Mouse (Mus musculus): ENCODE measurements around the gene Raph1. TPM values are rescaled to one million over a fixed set of nuclear protein-coding genes. Genes with fewer than 3 reads are reported as not detected.

Gene Raph1
- polyA plus RNA-seq, 1 experiment from 2014 or later, result 27.6 TPM

Small RNA genes within 50 kb of the gene (microRNA-seq; reads per million reads assigned to microRNA genes)
- gene Gm23762, result not detected

Other genes with a start within 250 kb of the Raph1 start
- gene Cyp20a1, start 223.8 kb downstream of the Raph1 start, polyA plus RNA-seq (2015; fragmentation: Nextera tagmentation; extraction: Ambion mirVana), result 19.4 and 24.7 TPM in 2 replicates
- gene Abi2, start 157.5 kb downstream of the Raph1 start, polyA plus RNA-seq (2015; fragmentation: Nextera tagmentation; extraction: Ambion mirVana), result 23.4 and 27.3 TPM in 2 replicates
- 0.13 and 0.14 TPM in 2 replicates for gene Cd28, start 149.7 kb upstream of the Raph1 start, polyA plus RNA-seq (2015; fragmentation: Nextera tagmentation; extraction: Ambion mirVana)